Mouse (Mus musculus): ENCODE measurements around the gene Sac3d1.

DNA sequence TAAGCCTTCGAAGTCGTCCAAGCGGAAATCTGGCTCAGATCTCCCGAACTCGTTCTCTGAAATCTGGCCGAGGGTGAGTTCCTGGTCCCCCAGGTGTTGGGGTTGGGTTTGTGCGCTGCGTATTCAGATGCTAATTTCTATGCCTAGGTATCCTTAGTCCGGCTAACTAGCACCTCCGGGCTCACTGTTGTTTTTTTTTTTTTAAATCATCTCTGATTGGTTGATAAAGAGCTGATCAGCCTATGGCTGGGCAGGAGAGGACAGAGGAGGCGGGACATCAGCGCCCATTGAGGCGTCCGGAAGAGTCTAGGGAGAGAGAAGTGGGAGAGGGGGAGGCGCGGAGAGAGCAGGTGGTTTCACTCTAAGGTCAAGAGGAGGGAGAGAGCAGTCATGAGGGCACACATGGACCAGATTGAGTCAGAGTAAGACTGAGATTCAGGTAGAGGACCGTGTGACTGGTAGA, 33.0 kb downstream of the Sac3d1 start:
- no peak for TF ChIP-seq USF1 (IDR thresholded peaks at IDR 0.05; ENCODE audit: low read depth)
- TF ChIP-seq CTCF (IDR thresholded peaks at IDR 0.05; ENCODE audit: control insufficient read depth, insufficient read depth, insufficient read length), result no peak
- TF ChIP-seq FOSL1 (IDR thresholded peaks at IDR 0.05; ENCODE audit: insufficient read depth, low read length, poor library complexity, severe bottlenecking), result no peak
- no peak for TF ChIP-seq MYOG (IDR thresholded peaks at IDR 0.05; ENCODE audit: control insufficient read depth, extremely low read depth, insufficient read length)

All from C2C12 (cell line).